Mouse (Mus musculus) splenic B cell, adult 2 months (primary cell): ENCODE measurements around the gene Auh.

ENCODE experiments used
- DNase-seq: peaks from one replicate; pipeline ENCODE4 v3.0.0-alpha.2; 2011; ENCODE audit warnings: low read depth, low spot score
- H3K27me3 ChIP-seq: 2 replicates; pipeline ENCODE4 v1.6.1; 2012; ENCODE audit warnings: mild to moderate bottlenecking, low read length, moderate library complexity, mixed read lengths; ENCODE audit not compliant: control insufficient read depth, poor library complexity, insufficient read depth, severe bottlenecking
- H3K36me3 ChIP-seq: 2 replicates; pipeline ENCODE4 v1.6.1; 2012; ENCODE audit warnings: mild to moderate bottlenecking, low read length, moderate library complexity, mixed read lengths; ENCODE audit not compliant: control insufficient read depth, poor library complexity, insufficient read depth, severe bottlenecking

Gene Auh

DNA sequence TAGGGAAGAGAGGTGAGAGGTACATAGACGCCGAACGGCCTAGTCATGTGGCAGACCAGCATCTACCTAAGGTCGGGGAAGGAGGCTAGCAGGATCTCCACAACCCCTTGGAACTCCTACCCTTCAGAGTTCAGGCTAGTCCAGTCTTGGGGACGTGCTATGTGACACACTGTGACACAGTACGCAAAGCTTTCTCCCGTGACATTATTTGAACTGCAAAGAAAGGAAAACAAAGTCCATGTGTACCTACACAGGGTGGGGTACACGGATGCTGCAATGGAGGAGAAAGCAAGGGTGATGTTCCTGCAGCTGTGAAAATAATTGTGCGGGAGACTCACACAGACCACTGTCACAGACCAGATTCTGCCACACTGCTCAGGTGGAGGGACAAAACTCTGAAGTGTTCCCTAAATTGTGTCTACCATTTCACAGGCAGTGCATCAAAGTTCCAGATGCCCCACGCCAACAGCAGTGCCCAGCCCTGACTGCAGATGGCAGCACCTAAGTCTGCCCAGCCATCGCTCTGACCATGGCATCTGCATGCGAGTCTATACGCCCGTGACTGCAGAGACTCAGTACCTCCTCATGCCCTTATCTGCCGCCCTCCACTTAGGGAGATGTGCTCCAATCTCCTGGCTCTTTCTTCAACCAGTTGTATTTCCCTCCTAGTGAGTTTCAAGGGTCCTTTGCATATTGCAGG lies 79.3 kb downstream of the Auh start:
- peak; percentile 8 for DNase-seq
- H3K27me3 ChIP-seq = no peaks in the 10 kb centered on the region
- no peaks in the 10 kb centered on the region for H3K36me3 ChIP-seq

DNA sequence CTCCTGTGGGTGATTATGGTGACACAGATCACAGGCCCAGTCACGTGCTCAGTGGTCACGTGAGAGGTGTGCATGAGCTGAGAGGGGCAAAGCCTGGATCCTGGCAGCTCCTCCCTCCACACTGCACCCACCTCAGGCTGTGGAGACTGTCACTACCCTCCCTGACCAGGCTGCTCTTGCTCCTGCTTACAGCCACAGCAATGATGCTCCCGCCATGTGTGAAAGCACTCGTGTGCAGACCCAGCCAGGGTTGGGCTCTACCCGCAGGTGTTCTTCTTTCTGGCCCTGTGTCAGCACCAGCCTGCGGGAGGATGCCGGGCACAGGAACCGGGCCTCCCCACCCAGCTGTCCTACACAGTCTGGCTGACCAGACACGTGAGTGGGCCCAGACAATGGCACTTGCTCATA lies 80.1 kb downstream of the Auh start:
- H3K36me3 ChIP-seq = no peaks in the 10 kb centered on the region
- no peaks in the 10 kb centered on the region for H3K27me3 ChIP-seq
- DNase-seq = peak; percentile 9

DNA sequence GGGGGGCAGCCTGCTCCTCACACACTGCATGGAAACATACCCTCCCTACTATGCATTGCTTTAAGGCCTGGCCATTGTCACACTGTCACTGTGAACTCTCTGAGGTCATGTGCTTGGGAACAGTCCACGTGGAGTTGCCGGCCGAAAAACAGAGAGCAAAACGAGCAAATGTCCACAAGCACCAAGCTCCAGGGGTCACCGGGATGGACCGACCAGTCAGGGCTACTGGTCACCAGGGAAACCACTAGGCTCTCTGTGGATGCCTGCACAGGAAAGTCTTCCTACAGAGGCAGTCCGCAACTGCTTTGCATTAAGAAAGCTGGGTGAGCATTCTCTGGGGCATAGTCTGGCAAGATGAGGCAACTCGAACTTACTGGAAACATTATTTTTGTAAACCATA lies 82.0 kb downstream of the Auh start:
- H3K27me3 ChIP-seq = no peaks in the 10 kb centered on the region
- no peaks in the 10 kb centered on the region for H3K36me3 ChIP-seq
- no peak for DNase-seq

DNA sequence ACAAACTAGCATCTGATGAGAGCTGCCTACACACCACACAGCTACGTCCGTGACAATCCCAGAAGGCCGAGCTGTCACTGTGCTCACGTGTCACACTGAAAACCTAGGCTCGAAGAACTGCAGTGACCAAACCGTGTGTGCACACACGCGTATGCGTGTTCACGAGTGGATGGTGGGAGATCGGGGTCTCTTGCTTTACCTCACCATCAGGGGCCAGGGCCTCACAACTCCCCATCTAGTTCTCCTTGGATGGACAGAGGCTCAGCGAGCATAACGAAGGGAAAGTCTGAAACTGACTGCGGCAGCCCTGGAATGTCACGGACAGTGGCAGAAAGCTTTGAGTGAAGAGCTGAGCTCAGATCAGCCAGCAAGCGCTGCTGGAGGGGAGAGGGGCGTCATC lies 82.4 kb downstream of the Auh start:
- DNase-seq = no peak
- Histone ChIP-seq H3K36me3 (no peaks in the 10 kb centered on the region), H3K27me3 (no peaks in the 10 kb centered on the region)

DNA sequence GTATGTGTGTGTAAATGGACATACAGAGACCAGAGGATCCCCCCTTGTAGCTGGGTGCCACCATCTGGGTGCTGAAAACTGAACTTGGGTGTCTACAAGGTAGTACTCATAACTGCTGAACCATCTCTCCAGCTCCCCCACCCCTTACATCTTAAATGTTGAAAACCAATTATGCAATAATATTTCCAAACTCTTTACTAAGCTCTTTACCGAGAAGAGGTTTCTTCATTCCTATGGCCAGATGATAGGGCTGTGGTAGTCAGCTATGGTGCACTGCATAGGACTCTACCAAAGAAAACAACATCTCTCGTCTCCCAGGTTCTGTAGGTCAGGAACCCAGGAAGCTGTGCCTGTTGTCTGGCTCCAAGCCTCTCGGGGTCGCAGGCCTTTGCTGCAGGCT lies 83.9 kb downstream of the Auh start:
- no peak for DNase-seq
- Histone ChIP-seq H3K36me3 (no peaks in the 10 kb centered on the region), H3K27me3 (no peaks in the 10 kb centered on the region)

DNA sequence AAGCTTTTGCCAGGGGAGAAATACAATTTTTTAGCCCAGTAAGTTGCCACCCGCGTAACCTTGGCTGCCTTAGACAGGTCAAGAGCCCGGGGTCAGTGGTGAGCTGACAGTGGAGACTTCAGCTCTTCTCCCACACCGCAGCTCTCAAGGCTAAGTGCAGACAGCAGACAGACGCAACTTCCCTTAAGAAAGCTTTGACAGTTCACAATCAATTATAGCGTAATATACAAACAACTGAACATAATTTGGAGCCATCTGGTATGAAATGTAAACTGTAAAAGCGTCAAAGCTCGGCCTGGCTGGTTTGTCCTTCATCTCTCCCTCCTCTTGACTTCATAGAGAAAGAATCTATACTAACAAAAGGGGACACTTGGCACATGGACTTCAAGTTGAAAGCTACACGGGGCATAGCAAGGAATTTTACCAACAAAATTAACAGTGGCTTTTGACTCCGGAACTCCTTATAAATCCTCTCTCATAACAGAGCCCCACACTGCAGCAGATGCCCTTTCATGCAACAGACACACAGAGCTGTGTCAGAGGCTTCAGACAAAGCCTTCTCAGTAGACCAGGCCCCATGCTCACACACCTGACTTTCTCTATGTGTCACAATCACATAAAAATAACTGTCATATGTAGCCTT lies 85.8 kb downstream of the Auh start:
- no peaks in the 10 kb centered on the region for H3K27me3 ChIP-seq
- H3K36me3 ChIP-seq = no peaks in the 10 kb centered on the region
- DNase-seq = no peak

DNA sequence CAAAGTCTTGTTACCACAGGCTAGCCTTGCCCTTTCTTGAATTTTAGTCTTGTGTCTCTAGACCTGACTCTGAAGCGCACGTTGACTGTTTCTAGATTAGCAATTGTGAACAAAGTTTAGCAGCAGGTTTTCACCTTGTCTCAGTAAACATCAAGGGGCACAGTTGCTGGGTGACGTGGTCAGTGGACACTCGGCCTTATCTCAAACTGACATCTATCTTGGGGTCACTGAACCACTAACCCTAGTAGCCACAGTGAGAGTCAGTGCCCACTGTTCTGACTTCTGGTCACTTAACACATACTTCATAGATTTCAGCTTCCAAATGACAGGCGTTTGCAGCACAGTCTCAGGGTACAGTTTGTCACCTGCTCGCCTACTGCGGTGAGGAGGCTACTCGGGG lies 93.2 kb downstream of the Auh start:
- H3K36me3 ChIP-seq = no peaks in the 10 kb centered on the region; the same call in 1 of the 2 replicates
- no peak for DNase-seq
- no peaks in the 10 kb centered on the region for H3K27me3 ChIP-seq

DNA sequence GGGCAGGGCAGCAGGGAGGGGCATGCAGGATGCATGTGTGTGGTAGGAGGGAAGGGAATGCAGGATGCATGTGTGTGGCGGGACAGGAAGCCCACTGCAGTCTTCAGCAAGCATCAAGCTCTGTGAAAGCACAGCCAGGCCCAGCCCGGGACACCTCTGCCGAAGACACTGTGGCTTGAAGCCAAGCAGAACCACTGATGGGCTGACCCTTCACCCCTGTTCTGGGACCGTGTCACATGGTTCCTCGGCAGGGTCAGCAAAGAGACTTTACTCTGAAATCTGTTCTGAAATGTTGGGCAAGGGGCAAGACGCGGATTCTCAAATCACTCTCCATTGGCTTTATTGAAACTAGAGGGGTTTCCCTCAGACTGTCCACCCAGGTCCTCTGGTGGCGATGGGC lies 94.9 kb downstream of the Auh start:
- Histone ChIP-seq H3K36me3 (no peaks in the 10 kb centered on the region; the same call in 1 of the 2 replicates), H3K27me3 (no peaks in the 10 kb centered on the region)
- DNase-seq = no peak

DNA sequence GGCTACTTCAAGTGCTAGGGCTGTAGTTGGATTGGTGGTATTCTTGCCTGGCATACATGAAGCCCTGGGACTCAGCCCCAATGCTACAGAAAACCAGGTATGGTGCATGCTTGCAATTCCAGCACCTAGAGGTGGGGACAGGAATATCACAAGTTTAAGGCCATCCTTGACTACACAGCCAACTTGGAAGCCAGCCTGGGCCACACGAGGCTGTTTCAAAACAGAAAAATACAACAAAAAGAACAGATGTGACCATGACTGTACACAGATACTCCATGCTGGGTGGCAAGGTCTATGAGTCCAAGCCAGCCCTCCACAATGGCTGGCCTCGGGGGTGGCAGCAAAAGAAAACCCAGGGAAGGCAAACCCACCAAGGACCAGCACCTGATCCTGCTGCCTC lies 95.7 kb downstream of the Auh start:
- DNase-seq = no peak
- H3K36me3 ChIP-seq = no peaks in the 10 kb centered on the region; the same call in 1 of the 2 replicates

DNA sequence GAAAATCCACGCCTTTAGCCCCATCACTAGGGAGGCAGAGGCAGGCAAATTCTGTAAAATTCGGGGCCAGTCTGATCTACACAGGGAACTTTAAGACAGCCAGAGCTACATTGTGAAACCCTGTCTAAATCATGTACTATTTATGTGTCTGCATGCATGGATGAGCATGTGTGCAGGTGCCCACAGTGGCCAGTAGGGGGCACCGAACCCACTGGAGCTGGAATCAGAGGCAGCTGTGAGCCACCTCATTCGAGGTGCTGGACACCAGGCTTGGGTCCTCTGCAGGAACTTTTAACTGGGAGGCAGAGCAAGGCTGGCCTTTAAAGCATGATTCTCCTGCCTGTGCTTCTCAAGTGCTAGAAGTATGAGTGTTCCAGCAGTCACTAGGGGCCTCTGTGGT lies 96.3 kb downstream of the Auh start:
- peak; percentile 55 for DNase-seq
- no peaks in the 10 kb centered on the region for H3K27me3 ChIP-seq

More for the DNA sequence above, 95.7 kb downstream of the Auh start:
- no peaks in the 10 kb centered on the region for H3K27me3 ChIP-seq

DNA sequence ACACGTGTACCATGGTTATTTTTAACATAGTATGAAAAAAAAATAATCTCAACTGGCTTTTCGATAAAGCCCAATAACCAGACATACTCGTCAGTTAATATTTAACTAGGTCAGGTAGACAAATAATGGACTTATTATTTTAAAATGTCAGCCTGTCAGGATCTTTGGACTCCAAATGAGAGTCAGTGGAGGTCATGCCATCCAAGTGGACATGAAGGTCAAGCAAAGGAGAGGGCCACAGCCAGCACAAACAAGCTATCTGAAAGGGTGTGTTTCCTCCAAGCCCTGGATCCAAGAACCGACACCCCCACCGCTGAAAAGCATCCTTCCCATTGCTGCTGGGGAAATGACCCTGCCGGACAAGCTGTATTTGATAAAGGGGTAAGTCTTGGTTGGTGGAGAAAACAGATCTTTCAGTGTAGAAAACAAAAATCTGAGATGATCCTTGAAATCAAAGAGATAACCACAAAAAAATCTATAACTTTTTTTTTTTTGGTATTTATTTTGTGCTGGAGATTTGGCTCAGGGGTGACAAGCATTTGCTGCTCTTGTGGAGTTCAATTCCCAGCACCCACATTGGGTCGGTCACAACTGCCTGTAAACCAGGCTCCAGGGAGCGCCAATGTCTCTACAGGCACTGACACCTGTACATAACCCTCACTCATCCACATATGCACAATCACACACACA lies 96.9 kb downstream of the Auh start:
- no peak for DNase-seq
- H3K27me3 ChIP-seq = no peaks in the 10 kb centered on the region
- H3K36me3 ChIP-seq = no peaks in the 10 kb centered on the region; the same call in 1 of the 2 replicates

More for the DNA sequence above, 96.3 kb downstream of the Auh start:
- H3K36me3 ChIP-seq = no peaks in the 10 kb centered on the region; the same call in 1 of the 2 replicates

DNA sequence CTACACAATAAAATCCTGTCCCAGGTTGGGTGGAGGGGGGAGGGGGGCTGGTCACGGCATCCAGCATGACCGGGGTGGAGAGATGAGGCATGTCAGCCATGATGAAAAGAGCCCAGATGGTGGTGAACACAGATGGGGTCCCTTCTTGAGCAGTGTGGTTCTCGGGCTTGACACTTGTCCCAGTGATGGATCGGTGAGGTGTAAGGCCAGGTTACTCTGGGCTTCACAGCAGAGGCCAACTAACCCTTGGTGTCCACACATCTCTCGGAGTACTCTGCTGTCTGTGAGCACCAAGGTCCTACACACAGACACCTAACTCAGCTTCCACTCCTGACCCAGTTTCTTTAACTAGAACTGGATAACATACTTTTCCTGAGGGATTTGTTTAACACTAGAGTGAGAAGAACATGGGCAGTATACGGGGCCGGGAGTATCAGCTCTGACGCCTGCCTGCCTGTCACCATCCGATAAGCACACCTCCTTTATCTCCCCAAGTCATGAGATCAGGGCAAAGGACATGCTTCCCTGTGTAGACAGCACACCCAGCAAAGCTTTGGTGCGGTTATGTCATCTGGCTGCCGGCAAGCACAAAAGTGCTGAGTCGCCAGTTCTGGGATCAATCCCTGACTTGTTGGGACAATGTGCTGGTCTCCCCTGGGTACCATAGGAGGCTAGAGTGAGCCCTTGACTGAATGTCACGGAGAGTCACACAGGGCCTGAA lies 98.3 kb downstream of the Auh start:
- H3K36me3 ChIP-seq = no peaks in the 10 kb centered on the region; the same call in 1 of the 2 replicates
- DNase-seq = no peak

DNA sequence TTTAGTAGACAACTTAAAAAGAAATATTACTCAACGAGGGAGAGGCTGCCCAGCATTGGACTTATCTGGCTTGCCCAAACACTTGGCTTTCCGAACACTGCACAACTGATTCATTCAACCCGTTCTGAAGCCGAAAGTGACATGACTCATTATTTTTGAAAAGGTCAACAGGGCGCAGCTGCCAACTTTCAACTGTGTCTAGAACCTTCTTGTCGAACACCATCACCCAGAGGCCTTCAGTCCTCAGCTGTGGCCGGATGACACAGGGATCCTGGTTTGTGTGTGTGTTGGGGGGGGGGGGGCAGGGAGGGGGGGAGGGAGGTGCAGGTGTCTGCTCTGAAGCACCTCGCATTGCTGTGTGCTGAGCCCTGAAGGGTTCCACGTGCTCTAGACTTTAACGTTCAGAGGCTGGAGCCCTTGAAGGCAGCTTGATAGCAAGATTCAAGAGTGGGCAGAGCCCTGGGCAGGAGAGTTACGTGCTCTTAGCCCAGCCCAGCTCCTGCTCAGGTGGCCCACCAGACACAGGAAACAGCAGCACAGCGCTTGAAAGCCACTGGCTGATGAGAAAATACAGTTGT lies 100.4 kb downstream of the Auh start:
- H3K27me3 ChIP-seq = no peaks in the 10 kb centered on the region
- H3K36me3 ChIP-seq = no peaks in the 10 kb centered on the region
- DNase-seq = no peak

More for the DNA sequence above, 98.3 kb downstream of the Auh start:
- no peaks in the 10 kb centered on the region for H3K27me3 ChIP-seq

DNA sequence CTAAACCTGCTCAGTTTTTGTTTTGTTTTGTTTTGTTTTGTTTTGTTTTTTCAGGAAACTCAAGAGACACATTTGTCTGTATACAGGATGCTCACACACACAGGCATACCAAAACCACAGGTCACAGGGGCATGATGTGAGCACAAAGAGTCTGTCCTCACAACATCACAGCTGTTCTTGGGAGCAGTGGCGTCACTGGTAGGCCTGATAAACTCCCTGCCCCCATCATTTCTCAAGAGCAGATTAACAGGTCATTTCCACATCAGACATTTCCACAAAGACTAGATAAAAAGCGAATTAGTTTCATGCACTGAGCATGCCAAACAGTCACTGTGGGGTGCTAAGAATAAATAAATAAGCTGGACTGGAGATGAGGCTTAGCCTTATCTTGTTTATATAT lies 101.3 kb downstream of the Auh start:
- no peak for DNase-seq
- H3K36me3 ChIP-seq = no peaks in the 10 kb centered on the region
- no peaks in the 10 kb centered on the region for H3K27me3 ChIP-seq
